Mouse (Mus musculus) kidney, adult 18-20 months (tissue): ENCODE data around the gene Smbd1.

Experiments used
- DNase-seq: peaks from one replicate; pipeline ENCODE4 v3.0.0; 2021

Smbd1 gene

DNA sequence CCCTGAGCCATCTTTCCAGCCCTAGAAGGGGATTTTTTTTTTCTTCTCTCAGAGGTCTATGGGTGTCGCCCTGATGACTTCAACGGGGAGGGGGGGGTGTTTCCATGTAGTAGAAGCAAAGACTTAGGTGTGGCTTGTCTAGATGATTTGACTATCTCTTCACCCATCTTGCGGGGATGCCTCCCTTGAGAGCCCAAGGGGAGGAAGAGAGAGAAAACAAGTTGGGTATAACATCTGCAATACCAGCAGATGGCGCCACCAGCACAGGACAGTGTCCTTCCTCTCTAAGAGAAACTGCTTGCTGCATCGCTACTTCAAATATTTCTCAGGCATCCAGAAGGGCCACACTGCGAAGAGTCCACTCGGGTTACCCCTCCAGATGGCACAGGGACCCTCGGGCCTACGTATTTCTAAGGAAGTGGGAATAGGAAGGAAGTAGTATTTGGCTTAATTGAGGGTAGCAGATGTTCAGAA lies 2.6 kb upstream of the Smbd1 start:
- peak; percentile 86 for DNase-seq

DNA sequence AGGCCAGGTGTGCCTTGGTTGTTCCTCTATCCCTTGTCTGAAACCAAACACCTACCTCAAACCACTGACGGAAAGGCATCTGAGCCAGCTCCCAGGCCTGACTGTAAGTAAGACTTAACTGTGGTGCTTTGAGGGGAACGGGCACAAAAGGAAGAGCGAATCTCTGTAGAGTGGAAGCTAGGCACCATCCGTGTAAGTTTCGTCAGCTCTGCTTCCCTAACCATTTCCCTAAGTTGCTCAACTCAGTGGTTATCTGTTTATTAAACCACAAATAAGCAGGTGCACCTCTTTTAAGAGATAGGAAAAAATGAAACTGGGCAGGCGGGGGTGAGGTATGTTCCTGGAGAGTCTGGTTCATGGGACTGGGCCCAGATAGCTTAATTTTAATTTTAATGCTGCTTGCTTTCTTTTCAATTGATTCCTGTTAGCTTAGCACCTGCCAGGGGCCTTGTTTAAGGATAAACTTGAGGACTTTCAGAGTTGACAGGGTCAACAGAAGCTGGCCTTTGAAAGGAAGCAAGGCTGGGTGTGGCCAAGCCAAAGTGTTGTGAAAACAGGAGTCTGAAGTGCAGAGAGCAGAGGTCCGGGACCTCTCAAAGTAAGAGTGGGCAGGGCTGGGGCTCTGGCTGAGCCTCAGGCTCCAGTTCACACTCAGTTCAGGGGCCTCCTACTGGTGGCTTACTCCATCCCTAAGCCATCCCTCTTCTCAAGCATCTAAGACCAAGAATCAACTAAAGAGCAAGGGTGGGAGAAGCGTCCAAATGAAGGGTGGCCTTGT lies 2.7 kb downstream of the Smbd1 start:
- DNase-seq = peak; percentile 18

DNA sequence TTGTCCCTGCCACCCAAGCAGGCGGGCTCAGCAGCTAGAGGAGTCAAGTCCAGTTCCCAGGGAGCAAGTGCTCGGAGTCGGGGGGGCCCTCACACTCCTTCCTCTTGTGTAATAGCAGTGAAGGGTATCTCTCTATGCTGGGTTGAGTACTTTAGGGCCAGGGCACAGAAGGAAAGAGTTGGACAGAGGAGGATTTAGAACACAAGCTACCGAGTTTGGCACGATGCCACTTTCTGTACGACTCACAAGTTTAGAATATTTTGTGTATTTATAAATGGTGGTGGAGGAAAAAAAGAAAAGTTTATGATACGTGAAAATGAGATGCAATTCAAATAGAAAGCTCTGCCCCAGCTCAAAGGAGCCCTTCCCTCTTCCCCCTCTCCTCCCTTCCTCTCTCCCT lies 5.1 kb downstream of the Smbd1 start:
- DNase-seq = no peak

DNA sequence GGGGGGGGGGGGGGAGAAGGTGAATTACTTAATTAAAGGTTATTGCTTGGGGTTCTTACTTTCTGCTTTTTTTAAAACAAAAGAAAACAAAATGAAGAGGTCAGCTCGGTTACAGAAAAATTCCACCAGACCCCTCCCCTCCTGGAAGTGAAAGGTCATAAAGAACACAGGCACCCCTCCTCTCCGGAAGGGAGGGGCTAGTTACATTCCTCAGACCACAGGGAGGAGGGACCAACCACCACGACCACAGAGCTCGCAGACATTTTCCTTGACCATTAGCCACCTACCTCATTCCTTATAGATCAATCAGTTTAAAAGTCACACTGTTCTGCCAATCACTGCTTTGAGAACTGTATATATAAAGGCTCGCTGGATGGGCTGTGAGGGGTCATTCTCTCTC lies 6.4 kb downstream of the Smbd1 start:
- DNase-seq = no peak

DNA sequence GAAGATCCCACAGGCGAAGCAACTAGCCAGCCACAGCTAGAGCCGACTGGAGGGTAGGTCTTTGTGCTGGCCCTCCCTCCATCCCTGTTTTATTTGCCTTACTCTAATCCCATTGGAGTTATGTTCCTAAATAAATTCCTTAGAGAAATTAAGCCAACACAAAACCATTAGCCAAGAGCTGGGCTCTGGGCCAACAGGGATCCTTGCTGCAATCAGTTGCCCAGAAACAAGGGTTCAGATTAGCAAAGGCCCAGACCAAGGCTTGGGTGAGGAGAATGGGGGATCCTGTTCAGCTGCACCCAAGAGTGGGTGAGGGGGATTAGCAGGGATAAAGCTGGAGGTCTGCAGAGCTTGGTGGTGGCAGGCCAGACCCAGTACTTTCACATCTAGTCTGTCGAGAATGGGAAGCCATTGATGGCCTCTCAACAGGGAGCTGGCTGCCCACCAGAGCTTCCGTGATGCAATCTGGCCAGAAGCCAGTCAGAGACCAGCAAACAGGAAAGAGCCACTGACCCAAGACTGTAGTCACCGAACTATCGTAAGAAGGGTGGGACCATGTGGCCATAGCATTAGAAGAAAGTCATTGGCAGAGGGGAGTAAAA lies 6.9 kb downstream of the Smbd1 start:
- DNase-seq = peak; percentile 78

DNA sequence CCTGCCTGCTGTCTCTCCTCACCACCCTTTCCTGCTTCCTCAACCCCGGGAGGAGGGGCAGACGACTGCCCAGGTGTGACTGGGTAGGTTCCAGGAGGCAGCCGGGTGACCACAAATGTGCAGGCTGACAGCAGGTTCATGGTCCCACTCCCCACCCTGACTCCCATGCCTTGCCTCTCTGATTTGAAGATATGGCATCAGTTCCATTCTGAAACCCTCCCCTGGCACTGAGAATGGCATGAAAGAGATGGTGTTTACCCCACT lies 12.9 kb downstream of the Smbd1 start, which contains the start of gene Muc20:
TSS of gene Muc20 (minus strand) at position 10 of the 264 bp plus-strand sequence.
- no peak for DNase-seq

DNA sequence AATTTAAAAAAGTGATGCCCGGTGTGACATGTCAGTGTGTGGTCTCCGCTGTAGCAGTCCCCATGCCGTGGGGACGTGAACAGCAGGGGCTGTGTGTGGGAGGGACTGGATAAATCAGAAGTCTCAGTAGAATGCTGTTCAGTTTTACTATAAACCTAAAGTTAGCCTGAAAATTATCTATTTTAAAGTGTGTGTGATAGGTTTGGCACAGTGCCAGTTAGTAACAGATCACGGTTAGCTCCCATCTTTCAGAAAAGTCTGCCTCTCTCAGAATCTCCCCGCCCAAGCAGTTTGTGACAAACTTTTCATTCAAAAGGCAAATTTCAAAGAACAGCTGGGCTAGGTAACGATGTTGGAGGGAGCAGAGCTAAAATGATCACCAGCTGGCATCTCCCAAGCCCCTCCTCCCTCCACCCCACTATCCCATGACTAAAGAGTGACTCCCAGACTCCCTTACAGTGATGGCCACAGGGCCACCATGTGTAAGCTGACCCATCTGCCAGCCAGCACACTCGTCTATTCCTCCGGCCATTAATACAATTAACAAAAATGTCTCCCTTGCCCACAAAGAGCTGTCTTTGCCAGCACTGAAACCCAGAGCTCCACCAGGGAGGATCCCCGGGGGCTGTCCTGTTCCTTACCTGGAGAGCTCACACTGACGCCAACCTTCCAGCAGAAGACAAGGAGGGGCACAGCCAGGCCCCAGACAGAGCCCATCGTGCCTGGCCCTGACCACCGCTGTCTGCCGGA lies 13.4 kb downstream of the Smbd1 start:
- no peak for DNase-seq

DNA sequence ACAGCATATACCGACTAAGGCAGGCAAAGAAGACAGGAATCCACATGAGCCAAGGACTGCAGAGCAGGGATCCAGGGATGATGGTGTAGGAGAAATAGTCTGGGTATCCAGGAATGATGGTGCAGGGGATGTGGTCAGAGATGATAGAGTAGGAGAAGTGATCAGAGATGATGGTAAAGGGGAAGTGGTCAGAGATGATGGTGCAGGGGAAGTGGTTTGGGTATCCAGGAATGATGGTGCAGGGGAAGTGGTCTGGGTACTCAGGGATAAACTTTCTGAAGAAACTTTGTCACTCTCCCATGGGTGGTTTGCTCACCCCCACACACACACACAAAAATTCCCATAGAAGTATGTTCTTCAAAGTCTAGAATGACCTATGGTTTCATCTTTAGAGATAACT lies 15.1 kb downstream of the Smbd1 start:
- no peak for DNase-seq

DNA sequence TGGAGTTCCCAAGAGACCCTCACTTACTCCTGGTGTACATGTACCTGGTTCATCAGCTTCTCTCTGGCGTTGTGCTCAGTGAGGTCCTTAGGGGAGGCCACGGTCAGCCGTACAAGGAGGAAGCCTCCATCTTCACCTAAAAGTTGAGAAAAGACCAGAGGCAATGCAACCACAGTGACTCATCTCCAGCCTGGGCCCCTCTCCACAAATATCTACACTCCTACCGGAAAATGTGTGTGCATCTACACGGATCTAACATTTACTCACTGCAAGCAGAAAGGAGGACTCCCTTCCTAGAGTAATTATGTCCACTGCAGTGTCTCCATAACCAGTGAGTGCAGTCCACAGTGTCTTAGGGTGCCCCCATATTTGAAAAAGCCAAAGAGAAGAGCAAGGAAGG lies 20.2 kb downstream of the Smbd1 start:
- DNase-seq = no peak

DNA sequence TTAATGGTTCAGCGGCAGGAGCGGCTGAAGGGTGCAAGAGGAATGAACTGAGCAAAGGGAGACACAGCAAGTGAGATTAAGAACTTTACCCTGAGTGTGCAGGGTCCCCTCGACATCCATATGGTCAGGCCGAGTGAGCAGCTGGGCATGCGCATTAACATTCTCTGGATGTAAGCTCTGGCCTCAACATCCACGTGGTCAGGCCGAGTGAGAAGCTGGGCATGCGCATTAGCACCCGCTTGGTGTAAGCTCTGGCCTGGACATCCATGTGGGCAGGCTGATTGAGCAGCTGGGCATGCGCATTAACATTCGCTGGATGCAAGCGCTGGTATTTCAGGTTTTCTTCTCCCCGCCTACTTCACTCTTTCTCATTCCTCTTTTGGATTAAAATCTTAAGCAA lies 25.4 kb downstream of the Smbd1 start:
- no peak for DNase-seq

DNA sequence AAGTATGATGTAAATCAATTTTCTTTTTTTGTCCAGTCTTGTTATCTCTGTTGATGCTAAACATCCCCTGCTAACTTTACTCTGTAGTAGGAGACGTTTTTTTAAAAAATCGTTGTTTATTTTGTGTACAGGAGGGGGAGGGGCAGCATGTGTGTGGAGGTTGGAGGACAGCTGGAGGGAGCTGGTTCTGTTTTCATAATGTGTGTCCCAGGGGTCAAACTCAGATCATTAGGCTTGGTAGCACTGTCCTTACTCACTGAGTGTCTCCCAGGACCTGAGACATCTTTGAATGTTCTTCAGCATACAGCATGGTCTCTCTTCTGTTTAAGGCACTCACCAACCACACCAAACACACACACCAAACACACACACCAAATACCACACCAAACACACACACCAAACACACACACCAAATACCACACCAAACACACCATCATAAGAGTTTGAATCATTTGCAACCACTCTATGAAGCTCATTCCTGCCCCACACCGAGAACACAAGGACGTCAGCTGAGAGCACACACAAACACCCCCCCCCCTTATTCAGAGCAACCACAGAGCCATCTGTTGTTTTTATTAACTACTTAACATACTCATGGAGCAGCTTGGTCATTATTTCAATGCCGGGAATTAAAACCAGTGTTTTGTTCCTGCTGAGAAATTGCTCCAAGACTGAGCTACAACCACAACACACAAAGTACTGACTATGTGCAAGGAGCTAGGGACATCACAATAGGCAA lies 26.8 kb downstream of the Smbd1 start:
- no peak for DNase-seq

DNA sequence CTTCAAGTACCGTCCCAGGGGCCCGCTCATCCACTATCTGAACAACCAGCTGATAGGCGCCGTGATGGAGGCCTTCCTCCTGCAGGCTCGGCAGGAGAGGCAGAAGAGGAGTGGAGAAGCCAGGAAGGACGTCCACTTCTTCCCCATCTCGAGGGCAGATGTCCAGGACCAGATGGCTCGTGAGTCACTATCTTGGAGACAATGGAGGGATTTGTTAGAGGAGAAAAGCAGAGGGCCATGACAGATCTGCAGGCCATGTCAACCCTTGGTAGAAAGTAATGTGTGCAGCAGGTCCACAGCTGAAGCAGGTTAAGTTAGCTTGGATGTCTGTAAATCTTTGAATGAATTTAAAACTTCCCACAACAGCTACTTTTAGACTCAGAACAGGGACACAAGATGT lies 31.3 kb downstream of the Smbd1 start:
- DNase-seq = no peak

DNA sequence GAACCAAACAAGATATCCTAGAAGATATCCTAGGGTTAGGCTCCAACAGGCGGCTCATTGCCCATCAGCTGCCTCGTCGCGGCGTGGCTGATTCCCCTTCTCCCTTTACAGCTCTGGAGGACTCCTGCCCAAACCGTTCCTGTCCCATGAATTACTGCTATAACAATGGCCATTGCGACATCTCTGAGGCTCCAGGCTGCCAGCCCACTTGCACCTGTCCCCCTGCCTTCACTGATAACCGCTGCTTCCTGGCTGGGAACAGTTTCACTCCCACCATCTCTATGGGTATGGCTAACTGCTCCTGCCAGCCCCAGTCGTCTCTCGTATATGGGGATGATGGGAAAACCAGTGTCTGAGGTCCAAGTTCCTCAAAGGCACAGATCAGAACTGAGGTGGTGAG lies 33.6 kb downstream of the Smbd1 start:
- no peak for DNase-seq

DNA sequence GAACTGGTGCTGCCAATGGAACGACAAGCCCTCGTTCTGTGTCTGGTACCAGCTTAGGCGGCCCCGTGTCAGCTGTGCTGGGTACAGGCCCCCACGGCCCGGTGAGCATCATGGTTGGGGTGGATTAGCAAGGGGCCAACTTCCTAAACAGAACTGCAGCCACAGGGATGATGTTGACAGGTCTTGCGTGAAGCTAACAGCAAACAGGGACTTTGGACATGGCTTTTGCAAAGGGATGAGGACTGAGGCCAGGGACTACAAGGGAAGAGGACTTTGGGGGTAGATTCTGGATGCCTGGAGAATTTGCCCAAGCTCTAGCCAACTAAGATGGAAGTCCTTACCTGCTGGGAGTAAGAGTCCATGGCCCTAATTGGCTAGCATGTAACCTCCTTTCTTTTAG lies 43.4 kb downstream of the Smbd1 start:
- no peak for DNase-seq

DNA sequence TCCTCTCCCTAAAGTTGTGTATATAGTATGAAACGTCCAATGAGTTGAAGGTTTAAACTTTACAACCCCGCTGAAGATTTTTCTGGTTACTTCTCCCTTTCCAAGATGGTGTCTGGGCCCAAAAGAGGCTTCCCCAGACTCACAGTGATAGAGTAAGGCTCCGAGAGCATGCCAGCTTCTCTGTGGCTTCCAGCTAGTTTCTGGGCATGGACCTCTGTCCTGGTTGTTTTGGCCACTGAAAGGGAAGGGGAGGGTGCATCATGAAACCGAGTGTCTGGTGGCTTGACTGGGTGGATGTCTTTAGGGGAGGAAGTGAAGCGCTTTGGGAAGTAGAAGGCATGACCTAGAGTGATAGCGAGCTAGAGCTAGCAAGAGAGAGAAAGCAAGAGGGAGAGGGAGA lies 45.3 kb downstream of the Smbd1 start:
- DNase-seq = no peak

DNA sequence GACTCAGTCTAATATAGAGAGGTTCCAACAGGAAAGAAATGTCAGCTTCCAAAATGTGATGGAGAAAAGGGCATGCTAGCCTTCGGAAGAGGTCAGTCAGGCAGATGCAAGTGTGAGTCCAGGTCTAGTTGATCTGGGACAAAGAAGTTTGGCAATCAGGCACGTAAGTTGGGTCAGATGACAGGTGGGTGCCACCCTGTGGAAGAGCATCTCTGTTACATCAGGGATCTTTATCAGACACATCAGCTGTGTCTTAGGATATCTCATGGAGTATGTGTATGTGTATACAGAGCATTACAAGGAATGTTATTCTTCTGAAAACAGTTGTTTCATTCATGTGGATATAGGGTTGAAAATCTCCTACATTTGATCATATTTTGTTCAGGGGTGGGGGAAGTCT lies 45.7 kb downstream of the Smbd1 start:
- DNase-seq = no peak
